Mouse (Mus musculus): ENCODE data around the gene Mep1a.
"Not testable (repeated sequence)": the region's sequence is repeated elsewhere in the genome, so short reads cannot be mapped to it uniquely, and the experiment has no call there.

Gene Mep1a

GRCm38 (mm10) chr17:43502592-43502991, at the start of gene Mep1a:
TSS of gene Mep1a (minus strand) at chr17:43502812.
- DNase-seq, result no peak

DNA sequence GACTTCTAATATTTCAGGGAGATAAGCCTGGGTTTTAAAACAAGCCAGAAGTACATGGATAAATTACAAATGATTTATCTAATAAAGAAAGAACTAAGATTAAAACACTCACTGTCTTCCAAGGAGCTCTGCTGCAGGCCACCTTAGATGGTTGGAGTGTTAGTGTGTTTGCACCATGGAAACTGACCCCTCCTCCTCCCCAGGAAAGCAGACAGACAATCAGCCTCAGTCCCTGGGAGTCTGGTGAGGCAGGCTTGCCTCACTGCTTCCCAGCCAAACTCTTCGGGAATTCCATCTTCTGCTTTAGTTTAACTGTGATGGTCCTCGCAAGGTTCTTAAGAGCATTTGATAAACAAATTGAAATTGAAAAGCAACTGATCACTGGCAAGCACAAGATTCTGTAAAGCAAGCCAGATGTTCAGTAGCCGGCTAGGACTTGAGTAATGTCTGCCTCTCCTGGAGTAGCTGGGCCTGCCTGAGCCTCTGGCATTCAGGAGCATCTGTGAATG, 48.6 kb upstream of the Mep1a start:
- no peak for DNase-seq

GRCm38 (mm10) chr17:43544040-43544439, 41.4 kb upstream of the Mep1a start:
- no peak for DNase-seq

- DNase-seq, result no peak
Measured at GRCm38 (mm10) chr17:43543539-43543938, 40.9 kb upstream of the Mep1a start, which contains the start of gene Ankrd66. TSS of gene Ankrd66 (minus strand) at chr17:43543639.

GRCm38 (mm10) chr17:43538767-43539166, 36.2 kb upstream of the Mep1a start:
- DNase-seq, result no peak

DNA sequence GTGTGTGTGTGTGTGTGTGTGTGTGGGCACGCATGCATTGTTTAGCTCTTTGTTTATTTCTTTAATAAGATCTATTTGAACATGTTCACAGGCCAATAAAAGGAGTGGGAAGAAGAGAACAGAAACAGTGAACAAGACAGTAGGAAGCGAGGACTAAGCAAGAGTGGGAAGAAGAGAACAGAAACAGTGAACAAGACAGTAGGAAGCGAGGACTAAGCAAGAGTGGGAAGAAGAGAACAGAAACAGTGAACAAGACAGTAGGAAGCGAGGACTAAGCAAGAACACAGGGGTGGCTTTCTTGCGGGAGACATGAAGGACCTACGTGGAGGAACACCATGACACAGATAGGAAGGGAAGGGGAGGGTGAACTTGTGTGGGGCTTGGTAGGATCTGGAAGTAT, 34.2 kb upstream of the Mep1a start:
- DNase-seq, result not testable (repeated sequence)

GRCm38 (mm10) chr17:43534362-43535222, 32.0 kb upstream of the Mep1a start:
- peak; percentile 20 for DNase-seq

DNA sequence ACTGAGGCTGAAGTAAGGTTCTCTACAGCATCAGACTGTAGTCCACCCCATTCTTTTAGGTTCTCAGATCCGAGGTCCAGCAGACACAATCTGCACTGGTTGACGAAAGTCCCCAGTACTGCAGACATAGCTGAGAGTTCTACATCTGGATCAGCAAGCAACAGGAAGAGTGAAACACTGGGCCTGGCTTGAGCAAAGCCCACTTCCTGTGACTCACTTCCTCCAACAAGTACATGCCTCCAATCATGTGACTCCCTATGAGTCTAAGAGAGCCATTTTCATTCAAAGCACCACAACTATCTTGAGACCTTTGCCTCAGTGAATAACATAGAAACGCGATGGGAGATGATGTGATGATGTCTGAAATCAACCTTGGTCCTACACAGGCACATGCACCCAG, 28.6 kb upstream of the Mep1a start:
- no peak for DNase-seq

DNA sequence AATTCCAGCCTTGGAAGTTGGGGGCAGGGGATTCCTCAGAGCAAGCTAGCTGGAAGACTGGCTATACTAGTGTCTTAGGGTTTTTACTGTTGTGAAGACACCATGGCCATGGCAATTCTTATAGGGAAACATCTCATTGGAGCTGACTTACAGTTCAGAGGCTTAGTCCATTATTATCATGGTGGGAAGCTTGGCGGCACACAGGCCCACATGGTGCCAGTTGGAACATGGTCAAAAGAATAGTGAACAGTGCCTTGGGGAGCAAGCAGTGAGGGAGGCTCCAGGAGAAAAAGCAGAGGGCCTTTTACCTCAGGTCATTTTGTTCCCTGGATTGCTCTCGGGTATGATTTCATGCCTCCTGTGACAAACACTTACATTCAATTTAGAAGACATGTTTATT, 27.9 kb upstream of the Mep1a start:
- no peak for DNase-seq

- DNase-seq, result no peak
Measured at GRCm38 (mm10) chr17:43520166-43520565, 17.6 kb upstream of the Mep1a start.

- DNase-seq, result peak; percentile 24
Measured at GRCm38 (mm10) chr17:43518644-43519409, 16.2 kb upstream of the Mep1a start.

DNA sequence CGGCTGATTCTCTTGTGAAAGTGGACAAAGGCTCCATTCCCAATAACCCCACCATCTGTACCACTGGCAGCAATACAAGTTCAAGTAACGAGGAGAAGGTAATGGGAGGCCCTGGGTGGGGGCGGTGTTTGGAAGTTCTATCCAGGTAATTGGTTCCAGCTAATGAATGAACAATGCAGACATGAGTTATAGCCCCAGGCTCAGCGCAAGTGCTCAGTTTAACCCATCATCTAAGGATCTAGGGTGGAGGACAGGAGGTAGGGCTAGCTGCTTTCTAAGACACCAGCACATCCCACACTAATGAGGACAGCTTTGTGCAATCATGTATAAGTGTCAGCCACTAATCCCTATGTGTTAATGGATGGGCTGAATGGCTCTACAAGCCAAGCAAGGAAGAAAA, 8.2 kb upstream of the Mep1a start:
- DNase-seq, result no peak

DNA sequence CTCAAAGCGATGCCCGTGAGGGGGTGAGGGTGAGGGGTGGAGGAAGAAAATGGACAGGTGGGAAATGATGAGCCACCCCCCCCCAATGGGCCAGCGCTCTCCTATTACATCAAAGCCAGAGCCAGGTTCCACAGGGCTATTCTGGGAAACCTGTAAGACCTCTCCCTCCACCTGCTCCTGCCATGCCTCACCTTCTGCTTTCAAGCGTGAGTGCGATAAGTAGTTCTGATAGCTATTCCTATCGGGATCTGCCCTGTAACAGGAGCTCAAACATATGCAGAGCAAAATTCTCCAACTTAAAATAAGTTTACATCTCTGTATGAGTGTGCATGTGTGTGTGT, 2.0 kb upstream of the Mep1a start:
- DNase-seq, result no peak

DNA sequence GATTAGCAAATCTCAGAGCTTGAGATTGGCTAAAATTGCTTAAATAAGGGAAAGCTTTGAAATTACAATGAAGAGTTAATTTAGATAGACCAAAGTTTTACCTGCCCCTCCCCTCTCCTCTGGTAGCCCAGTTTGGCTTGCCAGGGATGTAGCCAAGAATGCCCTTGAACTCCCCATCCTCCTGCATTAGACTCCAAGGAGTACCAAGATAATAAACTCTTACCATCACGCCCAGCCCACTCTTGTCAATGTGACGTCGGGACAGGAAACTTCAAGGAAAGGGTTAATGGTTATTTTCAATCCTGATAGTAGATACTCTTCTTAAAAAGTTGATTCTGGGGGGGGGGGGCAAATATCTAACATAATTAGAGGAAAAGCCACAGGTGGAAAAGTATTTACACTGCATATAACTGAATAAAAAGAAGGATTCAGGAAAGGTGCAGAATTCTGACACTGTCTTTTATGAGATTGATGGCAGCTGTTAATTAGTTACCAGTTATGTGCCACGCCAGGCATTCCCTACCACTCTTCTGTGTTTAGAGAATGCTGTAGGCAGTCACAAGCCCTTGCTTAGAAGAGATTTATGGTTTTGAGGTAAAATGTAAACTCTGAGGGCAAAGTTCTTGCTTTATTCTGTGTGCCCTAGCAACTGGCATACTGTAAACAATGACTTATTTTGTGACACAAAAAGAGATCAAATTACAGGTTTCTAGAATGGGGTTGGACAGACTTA, 1.4 kb upstream of the Mep1a start:
- no peak for DNase-seq

DNA sequence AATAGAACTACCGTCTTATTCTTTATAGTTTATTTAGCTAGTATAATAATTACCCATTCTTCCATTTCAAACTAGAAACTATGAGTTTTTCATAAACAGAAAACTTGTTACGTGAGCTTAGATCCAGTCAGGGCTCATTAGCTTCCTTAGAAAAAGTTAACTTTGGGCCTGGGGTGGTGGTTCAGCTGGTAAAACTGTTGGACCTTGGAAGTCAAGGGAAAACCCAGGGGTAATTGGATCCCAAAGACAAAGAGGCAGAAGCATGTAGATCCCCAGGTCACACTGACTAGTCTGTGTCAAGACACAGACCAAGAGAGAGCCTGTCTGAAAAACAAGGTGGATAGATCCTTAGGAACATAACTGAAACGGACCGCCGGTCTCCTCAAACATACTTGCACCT, 981 bp downstream of the Mep1a start:
- DNase-seq, result no peak

- DNase-seq, result no peak
Measured at GRCm38 (mm10) chr17:43501223-43501622, 1.4 kb downstream of the Mep1a start.

- no peak for DNase-seq
Measured at GRCm38 (mm10) chr17:43500513-43500912, 2.1 kb downstream of the Mep1a start.

- no peak for DNase-seq
Measured at GRCm38 (mm10) chr17:43497521-43497920, 5.1 kb downstream of the Mep1a start.

DNA sequence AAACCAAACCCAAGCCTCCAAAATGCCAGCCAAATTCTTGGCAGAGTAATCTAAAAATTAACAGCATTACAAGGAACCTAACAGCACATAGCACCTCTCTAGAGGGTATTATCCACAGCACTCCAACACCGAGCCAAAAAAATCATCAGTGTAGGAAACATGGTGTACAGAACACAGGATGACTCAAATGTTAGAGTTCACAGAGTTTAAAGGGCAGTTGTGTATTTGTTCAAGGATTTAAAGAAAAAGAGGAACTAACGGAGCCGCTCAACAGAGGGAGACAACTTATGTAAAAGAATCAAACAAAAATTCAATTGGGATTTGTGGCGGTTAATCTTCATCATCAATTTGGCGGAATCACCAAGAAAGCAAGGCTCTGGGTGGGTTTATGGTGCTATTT, 7.1 kb downstream of the Mep1a start:
- no peak for DNase-seq

GRCm38 (mm10) chr17:43490371-43490770, 12.2 kb downstream of the Mep1a start:
- DNase-seq, result not testable (repeated sequence)

DNA sequence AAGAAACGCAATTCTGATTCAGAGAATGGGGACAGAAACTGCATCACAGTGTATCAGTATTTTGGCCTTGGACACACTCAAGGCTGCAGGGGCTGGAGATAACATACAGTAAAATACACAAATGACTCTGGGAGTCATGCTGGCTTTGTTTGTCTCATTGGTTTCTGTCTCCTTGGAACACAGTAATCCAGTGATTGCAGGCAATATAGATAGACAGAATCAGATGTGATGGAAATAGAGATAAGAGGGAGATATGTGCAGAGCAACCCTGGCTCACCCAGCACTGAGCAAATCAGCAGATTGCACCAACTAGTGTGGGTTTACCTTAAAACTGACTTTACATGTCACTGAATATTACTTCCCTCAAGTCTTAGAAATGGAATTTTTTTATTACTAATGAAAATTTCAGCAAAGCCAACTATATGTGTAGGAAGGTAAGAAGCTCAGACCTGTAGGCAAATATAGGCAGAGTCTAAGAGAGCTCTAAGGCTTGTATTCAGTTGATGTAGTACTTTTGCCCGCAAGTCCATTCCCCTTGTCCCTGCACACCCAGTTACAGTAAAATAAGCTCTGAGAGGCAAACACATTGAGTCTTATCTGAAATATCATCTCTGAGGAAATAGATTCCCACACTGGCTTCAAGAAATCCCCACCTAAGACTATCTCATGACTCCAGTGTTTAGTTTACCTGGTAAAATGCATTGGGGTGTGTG, 14.0 kb downstream of the Mep1a start:
- DNase-seq, result no peak

DNA sequence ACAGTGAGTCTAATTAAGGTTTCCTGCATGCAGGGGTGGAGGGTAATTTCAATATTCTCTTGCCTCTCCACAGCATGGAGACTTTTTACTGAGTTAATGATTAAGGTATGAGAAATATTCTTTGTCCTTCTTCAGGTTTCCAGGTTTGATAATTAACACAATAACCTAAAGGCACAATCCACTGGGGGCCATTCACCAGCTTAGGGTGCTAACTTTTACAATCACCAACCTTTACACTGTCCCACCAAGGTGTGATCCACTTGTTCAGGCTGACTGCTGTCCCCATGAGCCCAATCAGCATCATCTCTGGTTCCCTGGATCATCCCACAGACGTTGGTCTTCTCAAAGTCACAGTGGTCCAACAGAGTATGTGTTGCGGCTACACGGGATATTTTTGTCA, 16.6 kb downstream of the Mep1a start:
- no peak for DNase-seq

GRCm38 (mm10) chr17:43477621-43478020, 25.0 kb downstream of the Mep1a start:
- DNase-seq, result no peak
